Mouse (Mus musculus) C2C12 (cell line): ENCODE data around the gene Cmtm2a.

Source experiments
- CTCF ChIP-seq: IDR thresholded peaks from one replicate; pipeline ENCODE4 v1.5.1; 2011; ENCODE audit not compliant: control insufficient read depth, insufficient read depth, insufficient read length
- MAX ChIP-seq: IDR thresholded peaks from one replicate; pipeline ENCODE4 v1.6.1; 2011; ENCODE audit warnings: mild to moderate bottlenecking, control low read depth
- MYOD1 ChIP-seq: IDR thresholded peaks from one replicate; pipeline ENCODE4 v1.6.1; 2011; ENCODE audit warnings: low read depth; ENCODE audit not compliant: control insufficient read depth, insufficient read length
- MYOG ChIP-seq: IDR thresholded peaks from one replicate; pipeline ENCODE4 v1.6.1; 2011; ENCODE audit not compliant: control insufficient read depth, insufficient read length; ENCODE audit errors: extremely low read depth
- USF1 ChIP-seq: IDR thresholded peaks from one replicate; pipeline ENCODE4 v1.6.1; 2011; ENCODE audit warnings: low read depth, mild to moderate bottlenecking, control low read depth, moderate library complexity

DNA sequence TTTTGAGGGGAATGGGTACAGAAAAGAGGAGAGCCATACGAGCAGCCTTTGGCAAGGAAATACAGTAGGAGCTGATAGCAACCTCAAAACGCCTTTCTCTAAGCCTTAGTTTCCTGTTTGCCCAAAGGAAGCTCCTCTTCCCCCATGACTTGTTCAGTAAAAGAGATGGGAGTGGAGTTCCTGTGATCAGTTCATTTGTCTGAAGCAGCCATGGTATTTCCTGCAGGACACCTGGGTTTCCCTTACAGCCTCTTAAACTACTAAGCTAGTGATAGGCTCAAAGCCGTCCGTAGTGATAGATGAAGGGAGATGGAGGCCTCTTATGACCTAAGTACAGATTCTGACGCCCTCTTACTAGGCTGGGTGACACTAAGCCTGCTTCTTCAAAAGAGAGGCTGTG, 49.4 kb upstream of the Cmtm2a start:
- no peak for TF ChIP-seq MAX
- TF ChIP-seq CTCF, result no peak
- no peak for TF ChIP-seq USF1
- no peak for TF ChIP-seq MYOD1
- no peak for TF ChIP-seq MYOG
